Comparison of ENCODE assay signal across 8 mouse cellular contexts in genomic region chr2:134643514-134644300, GRCm38 (mm10). TPM values are rescaled to one million over a fixed set of nuclear protein-coding genes. Genes with fewer than 3 reads are reported as not detected.
A peak's percentile ranks its signal among the peaks of the same experiment; 100 is the strongest.
DNase-seq lines count a peak whose midpoint lies in the region; ATAC-seq and TF ChIP-seq lines count a peak whose summit lies in the region.

Gene Tmx4 (minus strand): TSS chr2:134644145.

- H3K9me3 ChIP-seq in megakaryocyte, embryonic 14.5 days: no peaks in the 10 kb centered on the region

- ATAC-seq in common myeloid progenitor, adult 5-6 weeks (replicated peaks; ENCODE audit: low read depth, poor library complexity, severe bottlenecking): peak; percentile 94

- H3K4me3 ChIP-seq in gastrocnemius, adult 2 months: peak within 1 kb of the TSS; percentile 92
- H3K4me3 ChIP-seq in megakaryocyte, embryonic 14.5 days (replicated peaks): peak within 1 kb of the TSS; percentile 92

- H3K36me3 ChIP-seq in megakaryocyte, embryonic 14.5 days (replicated peaks; ENCODE audit: low read length): peaks cover 7% of the 10 kb centered on the region

- no peak for TF ChIP-seq CTCF in gastrocnemius, adult 2 months (IDR thresholded peaks at IDR 0.05)

- H3K4me1 ChIP-seq in megakaryocyte, embryonic 14.5 days: peaks cover 58% of the 10 kb centered on the region

- no peaks in the 10 kb centered on the region for H3K27me3 ChIP-seq in megakaryocyte, embryonic 14.5 days (replicated peaks)

- peak; percentile 98 for DNase-seq in ZHBTc4 (ENCODE audit: low read depth, low spot score)
- DNase-seq in gastrocnemius, adult 2 months: peak; percentile 99
- DNase-seq in hindlimb bud, embryonic 11.5 days (ENCODE audit: extremely low spot score, low read depth, low spot score): peak; percentile 93
- peak; percentile 96 to 98 for DNase-seq in left cerebral cortex, adult 8-10 months (ENCODE audit: low spot score in 2 of 2)
- peak; percentile 99 for DNase-seq in right cerebral cortex, postnatal 10 days (ENCODE audit: low spot score in 2 of 2)
- peak; percentile 99 for DNase-seq in urinary bladder, postnatal 25 days (ENCODE audit: low spot score)

- peak within 1 kb of the TSS; percentile 95 for H3K27ac ChIP-seq in gastrocnemius, adult 2 months

- intact Hi-C loops in gastrocnemius, adult 2 months (cut with DNase I): no loop called here

RNA-seq across cellular contexts. Expression of gene Tmx4, which starts in this region (rescaled TPM):
- 53.4 and 57.9 TPM in 2 replicates for total RNA-seq in common myeloid progenitor, adult 5-6 weeks (2017)
- 10 to 100 TPM; 11.2 to 16.5 TPM for total RNA-seq in gastrocnemius, adult 2 months (2021)
- total RNA-seq in left cerebral cortex, adult 8-10 months (2022): 100 to 1,000 TPM; 177 to 194 (median 188) TPM
- 1.5 and 6.5 TPM in 2 replicates for polyA plus RNA-seq in megakaryocyte, embryonic 14.5 days (2012; ENCODE audit: insufficient read depth, low replicate concordance)

Comparison
In these comparisons a context has a peak if more than half of its experiments do, and no peak if none do; other contexts are left out.
1. Peak in every context shown above with its lines: DNase-seq, ATAC-seq, H3K4me3 ChIP-seq and H3K27ac ChIP-seq.